Mouse (Mus musculus): ENCODE measurements around the gene Foxd2.

- TF ChIP-seq POLR2A (IDR thresholded peaks at IDR 0.05; ENCODE audit: insufficient read depth, low read length) (no peak), EP300 (IDR thresholded peaks at IDR 0.05; ENCODE audit: insufficient read depth, low read depth, low read length) (no peak)
Observed at GRCm38 (mm10) chr4:114958231-114958630, 49.6 kb upstream of the Foxd2 start.

All from ES-Bruce4 (cell line).